Mouse (Mus musculus): Measurements from ENCODE around the gene Cnih3.

The Cnih3 gene

DNA sequence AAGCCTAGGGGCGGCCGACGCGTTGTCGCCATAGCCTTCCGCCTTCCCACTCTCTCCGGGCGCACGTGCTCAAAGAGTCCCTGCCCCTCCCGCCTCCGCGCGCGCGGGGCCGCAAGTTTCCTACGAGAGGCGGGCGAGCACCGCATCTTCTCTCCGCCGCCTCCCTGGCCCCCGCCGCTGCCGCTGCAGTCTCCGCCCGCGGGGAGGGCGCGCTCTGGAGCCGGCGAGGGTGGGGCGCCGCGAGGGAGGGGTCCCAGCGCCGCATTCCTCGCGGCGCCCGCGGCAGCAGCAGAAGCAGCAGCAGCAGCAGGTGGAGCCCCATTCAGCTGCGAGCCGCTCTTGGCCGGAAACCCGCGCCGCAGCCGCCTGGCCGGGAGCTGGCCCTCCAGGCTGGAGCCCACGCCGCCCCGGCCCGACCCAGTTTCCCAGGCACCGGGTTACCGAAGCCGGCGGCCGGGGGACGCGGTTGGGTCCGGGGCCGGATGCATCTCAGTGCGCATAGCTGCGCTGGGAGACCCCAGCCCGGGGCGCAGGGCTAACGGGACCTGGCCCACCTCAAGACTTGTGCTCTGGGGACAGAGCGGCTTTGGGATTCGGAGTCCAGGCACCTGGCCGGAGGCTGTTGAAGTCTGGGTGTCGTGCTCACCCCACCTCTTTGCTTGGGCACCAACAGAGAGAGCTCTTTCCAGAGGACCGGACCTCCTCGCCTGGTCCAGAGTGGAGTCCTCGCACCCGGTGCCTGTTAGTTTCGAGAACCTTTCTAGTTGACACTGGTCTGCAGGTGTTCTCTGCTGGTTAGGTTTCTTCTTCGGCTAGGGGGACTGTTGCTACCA is at the start of gene Cnih3:
Cnih3 (plus strand) TSS at position 262 of the 833 bp plus-strand sequence.
- no peak for DNase-seq

DNA sequence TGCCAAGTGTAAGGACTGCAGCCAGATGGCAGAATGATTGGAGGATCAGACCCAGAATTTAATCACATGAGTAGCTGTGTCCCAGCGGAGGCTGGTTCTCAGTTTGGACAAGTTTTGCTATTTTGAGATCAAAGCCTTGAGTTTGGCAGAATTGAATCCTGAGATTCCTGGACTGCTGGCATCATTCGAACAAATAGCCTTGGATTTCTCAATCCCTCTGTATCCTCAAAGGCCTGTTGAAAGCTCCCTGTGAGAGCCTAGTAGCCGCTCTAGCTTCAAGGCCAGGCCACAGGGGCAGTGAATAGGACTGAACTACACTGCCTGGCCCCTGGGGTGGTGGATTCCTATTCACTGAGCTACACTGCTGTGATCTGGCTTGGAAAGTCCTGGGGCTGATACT is 44.4 kb upstream of the Cnih3 start:
- DNase-seq = no peak

DNA sequence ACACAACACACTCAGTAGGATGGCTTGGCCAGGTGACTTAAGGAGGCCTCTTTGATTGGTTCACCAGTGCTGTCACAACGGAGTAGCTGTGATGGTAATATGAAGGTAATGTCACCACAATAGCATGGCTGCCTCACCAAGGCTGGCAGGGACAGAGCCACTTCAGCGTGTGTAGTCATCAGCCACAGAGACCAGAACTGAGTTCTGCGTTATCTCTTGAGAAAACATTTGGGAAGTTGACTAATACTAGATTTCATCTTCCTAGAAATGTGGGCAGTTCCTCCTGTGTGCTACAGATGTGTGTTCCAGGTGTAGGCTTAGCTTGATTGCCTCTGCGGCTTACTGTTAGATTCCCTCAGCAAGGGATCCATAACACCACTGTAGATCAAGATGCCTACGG is 41.7 kb upstream of the Cnih3 start:
- no peak for DNase-seq

DNA sequence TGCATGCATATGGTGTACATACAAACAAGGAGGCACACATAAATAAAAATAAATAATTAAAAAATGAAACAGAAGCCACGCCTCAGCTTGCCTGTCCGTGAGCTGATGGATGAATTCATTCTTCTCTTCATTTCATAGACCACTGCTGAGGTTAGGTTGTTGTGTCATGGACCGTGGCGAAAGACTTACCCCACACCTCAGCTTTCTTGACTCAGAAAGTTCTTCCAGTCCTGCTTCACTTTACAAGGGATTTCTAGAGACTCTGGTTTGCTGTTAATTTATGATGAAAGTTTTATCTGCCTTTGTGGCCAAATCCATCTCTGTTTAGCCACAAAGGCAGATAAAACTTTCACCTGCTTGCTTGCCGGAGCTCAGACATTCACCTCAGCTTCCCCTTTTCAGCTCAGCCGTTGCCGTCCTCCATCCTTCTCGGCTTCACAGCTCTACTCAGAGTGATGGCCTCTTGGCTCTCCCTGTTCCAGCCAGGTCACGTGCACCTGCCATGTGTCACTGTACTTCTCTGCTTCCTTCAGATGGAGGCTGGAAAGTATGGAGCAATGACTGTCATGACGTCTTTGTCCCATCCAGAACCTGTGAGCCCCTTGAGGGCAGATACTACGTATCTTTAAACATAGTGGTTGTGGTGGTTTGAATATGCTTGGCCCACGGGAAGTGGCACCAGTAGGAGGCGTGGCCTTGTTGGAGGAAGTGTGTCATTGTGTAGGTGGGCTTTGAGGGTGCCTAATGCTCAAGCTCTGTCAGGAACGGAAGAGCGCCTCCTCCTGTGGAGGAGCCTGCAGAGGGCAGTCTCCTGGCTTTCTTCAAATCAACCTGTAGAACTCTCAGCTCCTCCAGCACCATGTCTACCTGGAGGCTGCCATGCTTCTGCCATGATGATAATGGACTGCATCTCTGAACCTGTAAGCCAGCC is 40.0 kb upstream of the Cnih3 start:
- DNase-seq = no peak

DNA sequence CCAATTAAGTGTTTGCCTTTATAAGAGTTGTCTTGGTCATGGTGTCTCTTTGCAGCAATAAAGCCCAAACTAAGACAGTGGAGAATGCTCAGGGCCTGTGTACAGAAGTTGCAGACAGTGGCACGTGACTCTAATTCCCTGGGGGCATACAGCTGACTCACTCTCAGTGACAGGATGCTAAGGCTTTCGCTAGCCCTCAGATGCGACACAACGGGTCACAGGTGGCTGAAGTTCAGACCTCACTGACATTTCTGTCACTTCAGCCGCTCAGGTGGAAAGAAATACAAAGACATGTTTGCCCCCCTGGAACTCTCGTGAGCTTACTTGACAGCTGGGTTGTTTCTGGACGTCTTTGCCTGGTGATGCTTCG is 39.4 kb upstream of the Cnih3 start:
- DNase-seq = no peak

DNA sequence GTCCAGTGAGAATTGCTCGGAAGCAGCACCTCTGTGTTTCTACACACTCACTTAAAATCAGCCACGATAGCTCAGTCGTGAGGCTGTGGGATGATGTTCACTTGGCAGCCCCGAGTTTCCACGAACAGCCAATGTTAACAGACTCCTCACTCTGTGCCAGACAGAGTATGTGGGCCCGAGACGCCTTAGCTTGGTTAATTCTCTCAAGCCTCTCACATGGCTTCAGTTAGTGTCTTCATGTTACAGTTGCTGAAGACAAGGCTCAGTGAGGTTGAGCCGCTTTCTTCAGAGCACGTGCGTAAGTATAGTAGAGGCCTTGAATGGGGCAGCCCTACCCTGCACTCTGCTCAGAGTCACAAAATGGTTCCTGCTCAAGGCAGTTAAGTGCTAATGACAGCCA is 38.1 kb upstream of the Cnih3 start:
- no peak for DNase-seq

DNA sequence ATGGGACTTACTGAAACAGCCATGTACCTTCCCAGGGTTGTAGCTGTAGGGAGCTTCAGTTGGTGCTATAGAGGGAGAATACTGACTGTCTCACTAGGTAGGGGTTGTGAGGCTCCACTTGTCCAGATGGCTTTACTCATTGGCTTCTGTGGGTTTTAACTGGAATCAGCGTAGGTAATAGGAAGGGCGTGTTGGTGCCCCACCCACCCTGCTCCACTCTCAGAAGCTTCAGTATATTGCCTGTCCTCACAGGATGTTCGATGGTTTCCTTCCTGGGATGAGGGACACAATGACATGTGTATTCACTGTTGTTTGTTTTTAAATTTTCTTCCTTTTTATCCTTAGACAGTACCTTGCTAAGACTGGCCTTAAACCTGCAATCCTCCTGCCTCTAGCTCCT is 37.1 kb upstream of the Cnih3 start:
- DNase-seq = no peak

DNA sequence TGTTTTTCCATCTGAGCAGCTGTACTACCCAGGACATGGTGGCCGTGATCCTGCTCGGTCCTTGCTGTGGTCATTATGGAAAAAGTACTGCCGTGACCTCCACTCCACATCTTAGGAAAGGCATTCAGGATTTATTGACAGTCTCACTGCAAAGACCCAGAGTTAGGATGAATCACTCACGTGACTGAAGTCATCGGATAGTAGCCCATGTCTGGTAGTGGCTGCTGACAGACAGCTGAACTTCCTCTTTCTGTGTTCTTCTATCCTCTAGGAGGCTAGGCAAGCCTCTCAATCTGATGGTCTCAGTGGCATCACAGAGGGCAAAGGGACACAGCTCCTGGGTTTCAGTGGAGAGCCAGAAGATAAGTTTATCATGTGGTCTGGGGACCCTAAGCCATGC is 35.9 kb upstream of the Cnih3 start:
- DNase-seq = no peak

DNA sequence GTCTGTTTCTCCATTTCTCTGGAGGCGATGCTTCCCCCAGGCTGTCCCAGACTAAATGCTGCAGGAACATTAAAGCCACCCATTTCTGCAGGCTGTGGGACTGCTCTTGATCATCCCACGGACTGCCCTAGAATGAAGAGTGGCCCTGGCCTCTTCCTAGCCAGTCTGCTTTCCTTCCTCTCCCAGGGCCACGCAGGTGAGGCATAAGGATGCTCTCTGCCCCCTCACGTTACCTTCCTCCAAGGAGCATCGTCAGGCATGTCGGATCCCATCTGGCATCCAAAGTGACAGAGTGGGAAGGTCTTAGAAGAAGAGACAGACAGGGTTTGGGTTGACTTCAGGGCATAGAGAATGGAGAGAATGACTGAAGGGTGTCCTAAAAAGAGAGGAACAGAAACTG is 33.0 kb upstream of the Cnih3 start:
- DNase-seq = no peak

DNA sequence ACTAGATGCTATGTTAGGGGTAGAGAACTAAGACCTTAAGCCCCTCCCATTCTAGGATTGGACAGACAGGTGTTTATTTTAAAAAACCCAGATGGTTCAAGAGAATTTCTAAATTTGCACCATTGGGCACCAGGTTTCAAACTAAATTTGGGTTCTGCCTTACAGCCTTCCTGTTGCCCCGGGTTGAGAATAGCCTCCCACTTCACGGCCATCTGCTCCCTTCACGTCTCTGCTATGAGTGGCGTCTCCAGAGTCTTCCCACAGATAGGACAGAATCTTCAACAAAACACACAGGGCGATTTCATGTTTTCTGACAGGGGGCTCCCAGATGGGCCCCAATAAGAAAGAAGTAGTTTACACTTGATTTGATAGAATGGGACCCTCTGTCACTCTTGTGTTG is 31.3 kb upstream of the Cnih3 start:
- DNase-seq = no peak

DNA sequence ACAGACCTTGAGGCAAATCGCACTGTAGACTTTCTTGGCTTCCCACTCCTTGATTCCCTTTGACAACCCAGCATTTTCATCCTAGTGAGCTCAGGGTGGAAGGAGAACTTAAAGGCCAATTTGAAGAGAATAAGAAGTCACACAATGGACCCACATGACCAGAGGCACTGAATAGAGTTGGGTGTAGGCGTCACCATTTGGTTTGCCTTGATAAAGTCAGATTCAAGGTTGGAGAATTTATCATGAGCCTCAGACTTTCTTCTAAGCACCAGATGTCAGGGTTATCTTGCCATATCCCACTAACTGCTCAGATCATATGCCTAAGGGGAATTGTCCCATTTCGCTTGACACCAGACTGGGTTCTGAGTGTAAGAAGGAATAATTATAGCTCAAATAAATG is 29.3 kb upstream of the Cnih3 start:
- no peak for DNase-seq

DNA sequence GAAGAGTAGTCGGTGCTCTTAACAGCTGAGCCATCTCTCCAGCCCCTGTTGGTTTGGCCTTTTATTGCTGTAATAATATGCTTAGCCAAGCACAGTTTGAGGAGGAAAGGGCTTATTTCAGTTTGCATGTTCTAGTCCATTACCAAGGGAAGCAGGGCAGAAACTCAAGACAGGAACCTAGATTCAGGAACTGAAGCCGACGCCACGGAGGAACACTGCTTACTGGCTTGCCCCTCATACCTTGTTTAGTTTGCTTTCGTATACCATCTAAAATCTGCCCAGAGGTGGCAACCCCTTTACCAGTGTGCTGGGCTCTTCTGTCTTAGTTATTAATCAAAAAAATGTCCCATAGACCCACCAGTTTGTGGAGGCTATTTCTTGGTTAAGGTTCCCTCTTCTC is 25.3 kb upstream of the Cnih3 start:
- DNase-seq = no peak

DNA sequence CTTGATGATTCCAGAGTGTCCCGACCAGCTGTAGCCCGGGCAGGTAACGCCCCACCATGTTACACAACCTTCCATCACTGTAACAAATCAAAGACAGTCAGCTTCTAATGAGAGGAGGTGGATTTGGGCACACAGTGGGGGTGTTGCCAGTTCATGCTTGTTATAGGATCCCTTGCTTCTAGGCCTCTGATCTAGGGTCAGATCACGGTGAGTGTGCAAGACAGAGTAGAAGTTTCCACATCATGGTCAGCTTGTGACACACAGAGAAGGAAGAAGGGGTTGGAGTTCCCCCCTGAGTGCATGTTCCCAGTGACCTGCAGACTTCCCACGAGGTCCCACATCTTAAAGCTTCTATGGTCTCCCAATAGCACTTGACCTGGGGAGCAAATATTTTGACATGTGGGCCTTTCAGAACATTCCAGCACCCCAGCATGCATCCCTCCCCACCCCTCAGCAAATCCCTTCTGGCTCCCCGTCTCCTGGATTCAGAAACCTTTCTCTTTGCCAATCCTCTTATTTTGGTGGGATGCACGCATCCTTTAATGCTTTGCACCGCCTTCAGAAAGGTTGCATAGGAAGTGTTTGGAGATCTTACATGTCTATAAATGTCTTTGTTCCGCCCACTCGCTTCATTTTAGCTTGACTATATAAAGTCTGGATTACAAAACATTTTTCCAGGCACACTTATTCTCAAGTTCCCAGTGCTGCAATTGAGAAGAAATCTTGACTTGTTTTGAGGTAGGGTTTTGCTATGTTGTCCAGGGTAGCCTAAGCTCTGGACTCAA is 24.6 kb upstream of the Cnih3 start:
- no peak for DNase-seq

DNA sequence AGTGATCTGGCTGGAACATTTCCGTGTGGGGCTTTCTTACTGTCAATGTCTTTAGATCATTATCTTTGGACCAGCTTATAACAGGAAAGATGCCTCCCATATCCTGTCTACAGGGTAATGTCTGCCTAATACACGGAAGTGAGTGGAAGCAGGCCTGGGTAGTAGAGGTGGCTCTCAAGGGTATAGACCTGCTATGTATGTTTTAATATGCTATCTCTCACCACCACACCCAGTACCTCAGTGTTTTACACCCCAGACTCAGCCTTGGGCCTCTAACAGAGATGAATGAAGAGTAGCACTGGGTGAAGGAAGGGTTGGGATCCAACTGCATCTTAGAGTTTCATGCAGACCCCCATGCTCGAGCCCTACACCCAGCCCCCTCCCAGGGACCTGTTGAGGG is 23.3 kb upstream of the Cnih3 start:
- DNase-seq = no peak

DNA sequence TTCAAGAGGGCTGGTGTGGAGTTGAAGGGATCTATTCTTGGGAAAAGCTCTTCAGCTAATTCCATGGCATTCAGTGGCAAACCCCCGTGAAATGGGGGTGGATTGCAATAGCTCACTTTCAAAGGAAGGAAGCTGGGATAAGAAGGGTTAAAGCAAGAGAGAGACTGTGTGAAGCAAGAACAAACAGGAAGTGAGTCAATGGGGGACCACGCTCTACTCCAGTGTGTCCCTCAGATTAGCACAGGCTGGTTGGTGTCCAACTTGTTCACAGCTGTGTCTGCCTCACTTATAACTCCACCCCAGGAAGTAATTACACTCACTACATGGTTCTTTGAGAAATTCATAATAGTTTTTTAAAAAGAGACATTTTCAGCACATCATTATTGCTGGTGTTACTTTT is 19.8 kb upstream of the Cnih3 start:
- DNase-seq = no peak

DNA sequence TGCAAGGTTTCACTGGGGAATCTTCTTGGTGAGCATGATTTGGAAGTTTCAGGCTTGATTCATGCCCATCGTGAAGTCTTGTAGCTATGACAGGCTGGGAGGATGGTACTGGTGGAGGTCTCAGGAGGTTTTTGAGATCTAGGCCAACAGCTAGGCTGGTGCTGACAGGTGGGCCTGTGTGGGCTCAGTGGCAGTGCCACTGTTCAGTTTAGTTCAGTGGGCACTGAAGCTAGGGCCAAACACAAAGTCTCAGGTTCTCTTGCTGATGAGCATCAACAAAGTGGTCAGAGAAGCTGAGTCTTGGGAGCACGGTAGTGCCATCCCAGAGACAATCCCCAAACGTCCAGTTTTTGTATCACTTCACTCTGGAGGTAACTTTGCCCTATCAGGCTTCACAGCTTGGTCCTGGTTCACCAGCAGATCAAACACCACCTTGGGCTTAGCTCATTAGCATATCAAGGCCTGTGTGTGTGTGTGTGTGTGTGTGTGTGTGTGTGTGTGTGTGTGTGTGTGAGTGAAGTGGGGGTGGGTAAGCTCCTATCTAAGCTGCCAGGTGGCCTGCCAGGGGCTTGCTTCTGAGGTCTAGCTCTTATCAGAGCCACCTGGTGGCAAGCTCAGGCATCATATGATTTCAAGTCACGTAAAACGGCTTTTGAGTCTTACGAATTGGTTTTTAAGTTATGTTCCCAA is 18.0 kb upstream of the Cnih3 start:
- no peak for DNase-seq

DNA sequence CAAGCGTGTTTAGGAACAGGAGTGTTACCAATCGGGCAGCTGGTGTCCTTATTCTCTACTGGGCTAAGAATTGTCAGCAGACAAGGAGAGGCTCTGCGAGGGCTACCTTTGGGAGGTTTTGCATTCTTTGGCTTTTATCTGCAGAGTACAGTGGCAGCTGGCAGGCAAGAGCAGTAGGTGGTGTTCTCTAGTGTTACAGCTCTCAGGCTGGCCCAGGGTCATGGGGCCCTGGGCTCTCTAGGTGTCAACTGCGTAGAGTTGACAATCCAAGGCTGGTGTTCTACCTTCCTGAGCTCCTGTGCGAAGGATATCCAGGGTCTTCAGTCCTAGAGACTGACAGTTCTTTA is 17.4 kb upstream of the Cnih3 start:
- DNase-seq = no peak

DNA sequence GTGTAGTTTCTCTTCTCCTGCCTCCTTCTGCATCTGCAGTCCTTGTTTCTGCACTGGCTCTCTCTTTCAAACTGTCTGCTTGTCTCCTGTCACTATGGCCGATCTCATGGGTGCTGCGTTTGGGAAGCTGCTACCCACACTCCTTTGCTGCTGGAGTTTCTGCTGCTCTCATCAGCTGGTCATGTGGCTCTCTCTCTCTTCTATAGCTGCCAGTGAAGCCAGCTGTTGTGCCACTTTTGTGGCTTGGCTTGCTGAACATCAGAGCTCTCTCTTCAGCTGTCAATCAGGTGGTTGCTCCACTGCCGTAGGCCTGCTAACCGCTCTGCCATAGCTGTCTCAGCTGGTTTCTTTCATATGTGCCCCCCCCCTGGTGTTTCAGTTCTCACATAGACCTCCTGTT is 17.0 kb upstream of the Cnih3 start:
- no peak for DNase-seq

DNA sequence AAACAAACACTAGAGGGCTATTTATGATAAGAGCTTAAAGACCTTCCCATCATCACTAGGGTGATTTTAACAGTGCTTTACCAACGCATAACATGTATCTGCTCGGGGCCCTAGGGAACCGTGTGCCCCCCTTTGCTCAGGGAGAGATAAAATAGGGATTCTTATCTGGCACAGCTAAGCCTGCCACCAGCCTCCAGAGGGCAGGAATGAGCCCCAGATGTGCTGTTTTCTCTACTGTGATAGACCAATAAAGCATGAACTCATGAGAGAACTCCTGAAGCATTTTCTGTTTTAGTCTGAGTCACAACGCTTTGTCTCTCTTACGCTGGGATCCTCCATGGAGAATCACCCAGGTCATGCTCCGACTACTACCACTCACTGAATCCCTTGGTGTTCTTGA is 15.6 kb upstream of the Cnih3 start:
- no peak for DNase-seq

DNA sequence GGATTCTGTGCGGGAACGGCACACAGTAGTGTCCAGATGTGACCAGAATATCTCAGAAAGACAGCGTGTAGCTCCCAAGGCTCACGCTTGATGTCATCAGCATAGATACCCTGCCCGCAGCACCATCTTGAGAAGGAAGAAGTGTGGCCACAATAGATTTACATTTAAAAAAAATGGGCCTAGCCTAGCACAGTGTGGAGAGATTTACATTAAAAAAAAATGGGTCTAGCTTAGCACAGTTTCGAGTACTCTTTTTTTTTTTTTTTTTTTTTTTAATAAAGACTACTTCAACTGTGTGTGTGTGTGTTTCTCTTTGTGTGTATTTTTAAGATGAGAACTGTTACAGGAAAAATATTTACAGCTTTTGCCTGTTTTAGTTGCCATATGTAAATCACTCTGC is 13.3 kb upstream of the Cnih3 start:
- no peak for DNase-seq

DNA sequence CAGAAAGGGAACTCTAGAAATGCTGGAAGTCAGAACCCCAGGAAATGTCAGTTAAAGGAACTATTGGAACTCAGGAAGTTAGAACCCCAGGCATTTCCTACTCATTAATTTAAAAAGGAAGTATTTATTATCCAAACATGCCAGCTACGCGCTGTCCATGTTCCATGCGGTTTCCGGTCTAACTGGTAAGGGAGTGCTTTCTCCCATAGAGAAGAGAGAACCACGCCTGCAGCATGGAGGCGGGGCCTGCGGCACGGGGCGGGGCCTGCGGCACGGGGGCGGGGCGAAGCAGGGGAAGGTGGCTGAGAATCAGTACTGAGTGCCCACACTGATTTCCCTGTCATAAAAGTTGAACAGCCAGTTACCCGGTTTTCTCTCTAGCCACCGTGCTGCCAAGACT is 6.9 kb upstream of the Cnih3 start:
- peak; percentile 36 for DNase-seq

DNA sequence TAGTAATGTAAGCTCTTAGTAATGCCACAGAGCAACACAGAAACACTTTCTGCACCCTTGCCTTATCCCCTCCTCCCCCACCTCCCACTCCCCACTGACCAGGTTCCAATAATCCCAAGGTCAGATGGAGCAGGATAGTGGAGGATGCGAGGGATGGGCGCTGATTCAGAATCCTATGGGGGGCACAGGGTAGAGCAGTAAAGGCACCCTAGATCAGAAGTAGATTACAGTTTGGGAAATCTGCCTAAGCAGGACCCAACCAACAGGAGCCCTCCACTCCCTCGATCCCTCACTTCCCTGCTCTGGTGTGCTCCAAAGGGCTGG is 423 bp upstream of the Cnih3 start:
- DNase-seq = no peak

All from kidney, adult 11 months (tissue).